Mouse (Mus musculus) intestine, embryonic 15.5 days (tissue): ENCODE results near the gene Il24. TPM values are rescaled to one million over a fixed set of nuclear protein-coding genes. Genes with fewer than 3 reads are reported as not detected.

Experiments
- ATAC-seq: fragments of 200-750 bp; cut with Nextera tagmentation; 2 replicates; pipeline ENCODE4 v1.8.0; 2017; ENCODE audit warnings: moderate TSS enrichment, moderate library complexity
- H3K27ac ChIP-seq: fragments of 300-500 bp; sonication (generic); 2 replicates; pipeline ENCODE4 v1.5.1; 2015; ENCODE audit warnings: mild to moderate bottlenecking, inconsistent platforms
- H3K27me3 ChIP-seq: fragments of 300-500 bp; sonication (generic); replicated peaks from 2 replicates; pipeline ENCODE4 v1.6.1; 2015; ENCODE audit warnings: inconsistent platforms
- H3K36me3 ChIP-seq: fragments of 300-500 bp; sonication (generic); 2 replicates; pipeline ENCODE4 v1.6.1; 2015; ENCODE audit warnings: inconsistent platforms
- H3K4me1 ChIP-seq: fragments of 300-500 bp; sonication (generic); replicated peaks from 2 replicates; pipeline ENCODE4 v1.6.1; 2015; ENCODE audit warnings: inconsistent platforms
- H3K4me2 ChIP-seq: fragments of 300-500 bp; sonication (generic); replicated peaks from 2 replicates; pipeline ENCODE4 v1.6.1; 2015; ENCODE audit warnings: mild to moderate bottlenecking, inconsistent platforms
- H3K4me3 ChIP-seq: fragments of 300-500 bp; sonication (generic); replicated peaks from 2 replicates; pipeline ENCODE4 v1.5.1; 2015; ENCODE audit warnings: inconsistent platforms
- H3K9ac ChIP-seq: fragments of 300-500 bp; sonication (generic); 2 replicates; pipeline ENCODE4 v1.6.1; 2015; ENCODE audit warnings: inconsistent platforms
- H3K9me3 ChIP-seq: fragments of 300-500 bp; sonication (generic); 2 replicates; pipeline ENCODE4 v1.6.1; 2016; ENCODE audit warnings: inconsistent platforms
- WGBS: fragments of 180-500 bp; shearing (Covaris S2); methylation state at CpG from one replicate; pipeline ENCODE4 v1.1.7; 2015; 5-methylcytosine and 5-hydroxymethylcytosine counted together
- polyA plus RNA-seq: library from polyadenylated mRNA; unstranded; fragments of >200 nt; fragmentation: Nextera tagmentation; extraction: Ambion mirVana; gene quantifications from 2 replicates; pipeline ENCODE4 v1.2.1, GENCODE M21; 2015

The Il24 gene
- polyA plus RNA-seq, result not detected in 2 replicates

GRCm38 (mm10) chr1:130887354-130887753, at the start of gene Il24:
Il24 (minus strand) TSS chr1:130887454.
- Histone ChIP-seq H3K27ac (no peak within 1 kb of the TSS), H3K27me3 (no peaks in the 10 kb centered on the region), H3K9ac (no peak within 1 kb of the TSS), H3K4me1 (no peaks in the 10 kb centered on the region), H3K9me3 (no peaks in the 10 kb centered on the region), H3K4me3 (no peak within 1 kb of the TSS), H3K36me3 (no peaks in the 10 kb centered on the region), H3K4me2 (no peak within 1 kb of the TSS)
- no peak for ATAC-seq

GRCm38 (mm10) chr1:130936351-130936750, 49.1 kb upstream of the Il24 start:
- H3K4me3 ChIP-seq, result no peak overlapping the region
- H3K4me1 ChIP-seq, result no peaks in the 10 kb centered on the region
- H3K4me2 ChIP-seq, result no peak overlapping the region
- H3K9ac ChIP-seq, result no peak overlapping the region
- WGBS, result 41% methylated on average over 6 of the region's 6 CpGs
- H3K27me3 ChIP-seq, result no peaks in the 10 kb centered on the region
- H3K36me3 ChIP-seq, result no peaks in the 10 kb centered on the region
- no peaks in the 10 kb centered on the region for H3K9me3 ChIP-seq
- no peak for ATAC-seq
- H3K27ac ChIP-seq, result no peak overlapping the region

GRCm38 (mm10) chr1:130926484-130926883, 39.2 kb upstream of the Il24 start:
- ATAC-seq, result no peak
- no peak overlapping the region for H3K4me3 ChIP-seq
- H3K4me2 ChIP-seq, result no peak overlapping the region
- H3K36me3 ChIP-seq, result no peaks in the 10 kb centered on the region
- H3K4me1 ChIP-seq, result no peaks in the 10 kb centered on the region
- no peak overlapping the region for H3K9ac ChIP-seq
- H3K9me3 ChIP-seq, result no peaks in the 10 kb centered on the region
- no peaks in the 10 kb centered on the region for H3K27me3 ChIP-seq
- H3K27ac ChIP-seq, result no peak overlapping the region

GRCm38 (mm10) chr1:130918323-130918980, 31.2 kb upstream of the Il24 start:
- no peaks in the 10 kb centered on the region for H3K36me3 ChIP-seq
- 14% methylated on average over 1 of the region's 1 CpGs for WGBS
- H3K27ac ChIP-seq, result no peak overlapping the region
- no peak for ATAC-seq
- H3K27me3 ChIP-seq, result no peaks in the 10 kb centered on the region
- no peaks in the 10 kb centered on the region for H3K9me3 ChIP-seq
- no peak overlapping the region for H3K9ac ChIP-seq
- no peak overlapping the region for H3K4me2 ChIP-seq
- H3K4me1 ChIP-seq, result no peaks in the 10 kb centered on the region
- no peak overlapping the region for H3K4me3 ChIP-seq

- Histone ChIP-seq H3K36me3 (no peaks in the 10 kb centered on the region), H3K4me3 (no peak within 1 kb of the TSS), H3K27ac (no peak within 1 kb of the TSS), H3K9ac (no peak within 1 kb of the TSS), H3K4me1 (no peaks in the 10 kb centered on the region), H3K4me2 (no peak within 1 kb of the TSS), H3K27me3 (no peaks in the 10 kb centered on the region), H3K9me3 (no peaks in the 10 kb centered on the region)
- ATAC-seq, result no peak
- WGBS, result 87% methylated on average over 12 of the region's 12 CpGs
Measured at GRCm38 (mm10) chr1:130911401-130912010, 24.3 kb upstream of the Il24 start, which contains the start of gene Il20. Il20 (minus strand) TSS chr1:130911451.

GRCm38 (mm10) chr1:130902505-130902904, 15.3 kb upstream of the Il24 start:
- Histone ChIP-seq H3K36me3 (no peaks in the 10 kb centered on the region), H3K27me3 (no peaks in the 10 kb centered on the region), H3K4me2 (no peak overlapping the region), H3K9ac (no peak overlapping the region), H3K4me1 (no peaks in the 10 kb centered on the region), H3K27ac (no peak overlapping the region), H3K4me3 (no peak overlapping the region), H3K9me3 (no peaks in the 10 kb centered on the region)
- WGBS, result 71% methylated on average over 7 of the region's 7 CpGs
- no peak for ATAC-seq

GRCm38 (mm10) chr1:130894468-130894867, 7.2 kb upstream of the Il24 start:
- no peaks in the 10 kb centered on the region for H3K9me3 ChIP-seq
- H3K27me3 ChIP-seq, result no peaks in the 10 kb centered on the region
- H3K4me2 ChIP-seq, result no peak overlapping the region
- no peak for ATAC-seq
- H3K9ac ChIP-seq, result no peak overlapping the region
- no peak overlapping the region for H3K4me3 ChIP-seq
- no peaks in the 10 kb centered on the region for H3K36me3 ChIP-seq
- H3K4me1 ChIP-seq, result no peaks in the 10 kb centered on the region
- 65% methylated on average over 6 of the region's 6 CpGs for WGBS
- no peak overlapping the region for H3K27ac ChIP-seq

- Histone ChIP-seq H3K36me3 (no peaks in the 10 kb centered on the region), H3K4me2 (no peak overlapping the region), H3K4me1 (no peaks in the 10 kb centered on the region), H3K4me3 (no peak overlapping the region), H3K9ac (no peak overlapping the region), H3K27me3 (no peaks in the 10 kb centered on the region), H3K27ac (no peak overlapping the region), H3K9me3 (no peaks in the 10 kb centered on the region)
- WGBS, result 73% methylated on average over 9 of the region's 9 CpGs
- ATAC-seq, result no peak
Measured at GRCm38 (mm10) chr1:130893329-130894040, 6.2 kb upstream of the Il24 start.

GRCm38 (mm10) chr1:130892446-130892845, 5.2 kb upstream of the Il24 start:
- Histone ChIP-seq H3K36me3 (no peaks in the 10 kb centered on the region), H3K4me3 (no peak overlapping the region), H3K27ac (no peak overlapping the region), H3K9ac (no peak overlapping the region), H3K9me3 (no peaks in the 10 kb centered on the region), H3K4me2 (no peak overlapping the region), H3K27me3 (no peaks in the 10 kb centered on the region), H3K4me1 (no peaks in the 10 kb centered on the region)
- 70% methylated on average over 1 of the region's 1 CpGs for WGBS
- ATAC-seq, result no peak

- H3K27me3 ChIP-seq, result 0 out of 2 replicates have a peak, but pooled peaks cover under 1% of the 10 kb centered on the region
- H3K9ac ChIP-seq, result no peak overlapping the region
- H3K9me3 ChIP-seq, result no peaks in the 10 kb centered on the region
- no peak for ATAC-seq
- no peak overlapping the region for H3K4me3 ChIP-seq
- H3K27ac ChIP-seq, result no peak overlapping the region
- H3K4me2 ChIP-seq, result no peak overlapping the region
- peaks cover 4% of the 10 kb centered on the region; the same call in 1 of the 2 replicates for H3K4me1 ChIP-seq
- H3K36me3 ChIP-seq, result no peaks in the 10 kb centered on the region
- whole genome bisulfite sequencing, result 83% methylated on average over 4 of the region's 4 CpGs
Measured at GRCm38 (mm10) chr1:130883146-130883545, 4.1 kb downstream of the Il24 start.

GRCm38 (mm10) chr1:130879927-130880326, 7.3 kb downstream of the Il24 start:
- Histone ChIP-seq H3K9ac (no peak overlapping the region), H3K9me3 (no peaks in the 10 kb centered on the region), H3K36me3 (no peaks in the 10 kb centered on the region), H3K27me3 (0 out of 2 replicates have a peak, but pooled peaks cover 3% of the 10 kb centered on the region), H3K4me3 (no peak overlapping the region), H3K4me2 (no peak overlapping the region), H3K4me1 (peaks cover 5% of the 10 kb centered on the region; the same call in 1 of the 2 replicates), H3K27ac (no peak overlapping the region)
- WGBS, result 92% methylated on average over 7 of the region's 7 CpGs
- no peak for ATAC-seq

GRCm38 (mm10) chr1:130877889-130878614, 9.2 kb downstream of the Il24 start:
- Histone ChIP-seq H3K36me3 (no peaks in the 10 kb centered on the region), H3K9ac (peak overlapping the region; percentile 32), H3K4me1 (peaks cover 5% of the 10 kb centered on the region; the same call in 1 of the 2 replicates), H3K4me3 (peak overlapping the region; percentile 41), H3K27me3 (0 out of 2 replicates have a peak, but pooled peaks cover 3% of the 10 kb centered on the region), H3K27ac (no peak overlapping the region), H3K4me2 (peak overlapping the region; percentile 93), H3K9me3 (no peaks in the 10 kb centered on the region)
- peak; percentile 76 for ATAC-seq
- 3% methylated on average over 43 of the region's 43 CpGs for WGBS
